Mouse (Mus musculus): ENCODE results near the gene Cd6. TPM values are rescaled to one million over a fixed set of nuclear protein-coding genes. Genes with fewer than 3 reads are reported as not detected.

The Cd6 gene
- total and polyA plus RNA-seq, 2 experiments from 2014 or later = not detected

GRCm38 (mm10) chr19:10869241-10869885 lies 39.5 kb upstream of the Cd6 start:
- peaks cover 14% of the 10 kb centered on the region; the same call in 1 of the 2 replicates for H3K4me1 ChIP-seq (ENCODE audit: control insufficient read depth, insufficient read depth)
- peak overlapping the region; percentile 70 for H3K4me3 ChIP-seq (ENCODE audit: low read depth, low read length)
- peak overlapping the region; percentile 84 for H3K4me2 ChIP-seq (ENCODE audit: low read depth, low read length)
- peak overlapping the region; percentile 52; the same call in 1 of the 2 replicates for H3K27ac ChIP-seq (ENCODE audit: low read depth)
- H3K9ac ChIP-seq (replicated peaks; ENCODE audit: low read depth, low read length) = peak overlapping the region; percentile 67
- under 1% methylated on average over 42 of the region's 43 CpGs for WGBS
- H3K36me3 ChIP-seq (replicated peaks; ENCODE audit: control insufficient read depth, insufficient read depth, low read length) = peaks cover 57% of the 10 kb centered on the region
- TF ChIP-seq EP300 (IDR thresholded peaks at IDR 0.05; ENCODE audit: low read depth) (no peak; the same call in 1 of the 2 replicates), CTCF (IDR thresholded peaks at IDR 0.05; ENCODE audit: low read depth) (peak; percentile 12)
- DNase-seq (ENCODE audit: low spot score) (peak; percentile 74), ATAC-seq (ENCODE audit: insufficient read depth, low read depth) (peak; percentile 91)
- H3K27me3 ChIP-seq (ENCODE audit: control insufficient read depth, insufficient read depth, low read length) = no peaks in the 10 kb centered on the region
- no peaks in the 10 kb centered on the region for H3K9me3 ChIP-seq (replicated peaks; ENCODE audit: control insufficient read depth, low read length)

GRCm38 (mm10) chr19:10868623-10869141 lies 38.8 kb upstream of the Cd6 start:
- no peaks in the 10 kb centered on the region for H3K9me3 ChIP-seq (replicated peaks; ENCODE audit: control insufficient read depth, low read length)
- peak overlapping the region; percentile 67 for H3K9ac ChIP-seq (replicated peaks; ENCODE audit: low read depth, low read length)
- ATAC-seq (ENCODE audit: insufficient read depth, low read depth) = peak; percentile 2; the same call in 1 of the 2 replicates
- TF ChIP-seq CTCF (IDR thresholded peaks at IDR 0.05; ENCODE audit: low read depth) = no peak
- no peak for TF ChIP-seq EP300 (IDR thresholded peaks at IDR 0.05; ENCODE audit: low read depth)
- WGBS = 2% methylated on average over 17 of the region's 17 CpGs
- no peak for DNase-seq (ENCODE audit: low spot score)
- peak overlapping the region; percentile 84 for H3K4me2 ChIP-seq (ENCODE audit: low read depth, low read length)
- H3K27me3 ChIP-seq (ENCODE audit: control insufficient read depth, insufficient read depth, low read length) = no peaks in the 10 kb centered on the region
- H3K4me1 ChIP-seq (ENCODE audit: control insufficient read depth, insufficient read depth) = peaks cover 14% of the 10 kb centered on the region; the same call in 1 of the 2 replicates
- H3K36me3 ChIP-seq (replicated peaks; ENCODE audit: control insufficient read depth, insufficient read depth, low read length) = peaks cover 57% of the 10 kb centered on the region
- no peak overlapping the region; the same call in 1 of the 2 replicates for H3K27ac ChIP-seq (ENCODE audit: low read depth)
- H3K4me3 ChIP-seq (ENCODE audit: low read depth, low read length) = peak overlapping the region; percentile 70

GRCm38 (mm10) chr19:10867946-10868622 lies 38.2 kb upstream of the Cd6 start:
- H3K27me3 ChIP-seq (ENCODE audit: control insufficient read depth, insufficient read depth, low read length) = no peaks in the 10 kb centered on the region
- 42% methylated on average over 5 of the region's 5 CpGs for WGBS
- DNase-seq (ENCODE audit: low spot score) = no peak
- peak overlapping the region; percentile 70 for H3K4me3 ChIP-seq (ENCODE audit: low read depth, low read length)
- TF ChIP-seq CTCF (IDR thresholded peaks at IDR 0.05; ENCODE audit: low read depth) = no peak
- TF ChIP-seq EP300 (IDR thresholded peaks at IDR 0.05; ENCODE audit: low read depth) = no peak
- H3K9me3 ChIP-seq (replicated peaks; ENCODE audit: control insufficient read depth, low read length) = no peaks in the 10 kb centered on the region
- H3K4me1 ChIP-seq (ENCODE audit: control insufficient read depth, insufficient read depth) = peaks cover 14% of the 10 kb centered on the region; the same call in 1 of the 2 replicates
- no peak overlapping the region for H3K27ac ChIP-seq (ENCODE audit: low read depth)
- H3K4me2 ChIP-seq (ENCODE audit: low read depth, low read length) = peak overlapping the region; percentile 84
- no peak for ATAC-seq (ENCODE audit: insufficient read depth, low read depth)
- peaks cover 57% of the 10 kb centered on the region for H3K36me3 ChIP-seq (replicated peaks; ENCODE audit: control insufficient read depth, insufficient read depth, low read length)
- peak overlapping the region; percentile 67; the same call in 1 of the 2 replicates for H3K9ac ChIP-seq (replicated peaks; ENCODE audit: low read depth, low read length)

DNA sequence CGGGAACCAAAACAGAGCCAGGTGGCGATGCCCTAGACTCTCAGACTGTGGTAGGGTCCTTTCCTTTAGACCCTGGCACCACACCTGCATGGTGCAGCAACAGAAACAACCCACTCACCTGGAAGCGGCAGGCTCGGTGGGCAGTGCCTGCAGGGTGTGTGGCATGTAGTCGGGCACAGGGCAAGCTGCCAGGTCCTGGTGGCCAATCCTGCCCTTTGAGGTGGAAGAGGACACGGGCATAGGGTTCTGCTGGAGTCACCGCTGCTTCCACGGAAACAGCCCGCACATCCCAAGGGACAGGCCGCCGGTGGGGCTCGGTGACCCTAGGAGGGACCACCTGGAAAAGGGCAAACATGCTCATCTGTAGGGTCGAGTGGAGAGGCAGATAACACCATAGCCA lies 36.5 kb upstream of the Cd6 start:
- Histone ChIP-seq H3K4me3 (ENCODE audit: low read depth, low read length) (no peak overlapping the region), H3K27ac (ENCODE audit: low read depth) (no peak overlapping the region), H3K36me3 (replicated peaks; ENCODE audit: control insufficient read depth, insufficient read depth, low read length) (peaks cover 56% of the 10 kb centered on the region), H3K4me2 (ENCODE audit: low read depth, low read length) (no peak overlapping the region), H3K4me1 (ENCODE audit: control insufficient read depth, insufficient read depth) (peaks cover 14% of the 10 kb centered on the region; the same call in 1 of the 2 replicates), H3K9ac (replicated peaks; ENCODE audit: low read depth, low read length) (no peak overlapping the region), H3K27me3 (ENCODE audit: control insufficient read depth, insufficient read depth, low read length) (no peaks in the 10 kb centered on the region), H3K9me3 (replicated peaks; ENCODE audit: control insufficient read depth, low read length) (no peaks in the 10 kb centered on the region)
- DNase-seq (ENCODE audit: low spot score) = no peak
- ATAC-seq (ENCODE audit: insufficient read depth, low read depth) = no peak
- whole genome bisulfite sequencing = 90% methylated on average over 13 of the region's 13 CpGs
- TF ChIP-seq CTCF (IDR thresholded peaks at IDR 0.05; ENCODE audit: low read depth) (no peak), EP300 (IDR thresholded peaks at IDR 0.05; ENCODE audit: low read depth) (no peak)

DNA sequence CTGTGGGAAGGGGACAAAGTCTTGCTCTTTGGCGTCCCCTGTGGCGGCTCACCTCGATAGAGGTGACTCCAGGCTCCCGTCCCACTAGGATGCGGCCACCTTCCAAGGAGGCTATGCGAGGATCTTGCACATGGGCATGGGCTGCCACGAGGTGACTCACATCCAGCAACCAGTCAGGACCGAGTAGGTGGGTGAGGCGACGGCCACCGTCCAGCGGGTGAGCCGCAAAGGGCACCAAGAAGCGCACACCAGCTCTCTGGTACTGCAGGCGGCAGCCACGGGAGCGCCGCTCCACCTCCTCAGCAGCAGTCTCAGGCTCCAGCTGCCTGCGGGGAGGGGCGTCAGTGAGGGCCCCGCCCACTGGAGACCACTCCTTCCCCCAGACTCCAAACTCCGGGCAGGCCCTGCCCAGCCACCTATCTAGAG lies 30.2 kb upstream of the Cd6 start:
- Histone ChIP-seq H3K36me3 (replicated peaks; ENCODE audit: control insufficient read depth, insufficient read depth, low read length) (peaks cover 85% of the 10 kb centered on the region), H3K9ac (replicated peaks; ENCODE audit: low read depth, low read length) (no peak overlapping the region)
- 59% methylated on average over 21 of the region's 22 CpGs for WGBS

More for the DNA sequence above, 30.2 kb upstream of the Cd6 start:
- TF ChIP-seq EP300 (IDR thresholded peaks at IDR 0.05; ENCODE audit: low read depth) (no peak), CTCF (IDR thresholded peaks at IDR 0.05; ENCODE audit: low read depth) (no peak)
- H3K4me3 ChIP-seq (ENCODE audit: low read depth, low read length) = no peak overlapping the region
- H3K4me2 ChIP-seq (ENCODE audit: low read depth, low read length) = no peak overlapping the region
- DNase-seq (ENCODE audit: low spot score) (no peak), ATAC-seq (ENCODE audit: insufficient read depth, low read depth) (no peak)
- no peaks in the 10 kb centered on the region for H3K27me3 ChIP-seq (ENCODE audit: control insufficient read depth, insufficient read depth, low read length)
- no peaks in the 10 kb centered on the region for H3K4me1 ChIP-seq (ENCODE audit: control insufficient read depth, insufficient read depth)
- no peaks in the 10 kb centered on the region for H3K9me3 ChIP-seq (replicated peaks; ENCODE audit: control insufficient read depth, low read length)
- no peak overlapping the region for H3K27ac ChIP-seq (ENCODE audit: low read depth)
